Mouse (Mus musculus): ENCODE data around the gene Nrip1.

Nrip1 gene

GRCm38 (mm10) chr16:76316940-76317822, 56.4 kb downstream of the Nrip1 start:
- DNase-seq (ENCODE audit: low spot score in 2 of 2): no peak

- no peak for DNase-seq (ENCODE audit: low spot score in 2 of 2)
Observed at GRCm38 (mm10) chr16:76315642-76316041, 58.0 kb downstream of the Nrip1 start.

GRCm38 (mm10) chr16:76314013-76314950, 59.3 kb downstream of the Nrip1 start:
- no peak for DNase-seq (ENCODE audit: low spot score in 2 of 2)

GRCm38 (mm10) chr16:76312887-76313420, 60.7 kb downstream of the Nrip1 start:
- no peak for DNase-seq (ENCODE audit: low spot score in 2 of 2)

GRCm38 (mm10) chr16:76310791-76311190, 62.8 kb downstream of the Nrip1 start:
- no peak for DNase-seq (ENCODE audit: low spot score in 2 of 2)

GRCm38 (mm10) chr16:76310286-76310685, 63.3 kb downstream of the Nrip1 start:
- no peak for DNase-seq (ENCODE audit: low spot score in 2 of 2)

GRCm38 (mm10) chr16:76309280-76309679, 64.3 kb downstream of the Nrip1 start:
- no peak for DNase-seq (ENCODE audit: low spot score in 2 of 2)

GRCm38 (mm10) chr16:76307039-76307438, 66.6 kb downstream of the Nrip1 start:
- no peak for DNase-seq (ENCODE audit: low spot score in 2 of 2)

DNA sequence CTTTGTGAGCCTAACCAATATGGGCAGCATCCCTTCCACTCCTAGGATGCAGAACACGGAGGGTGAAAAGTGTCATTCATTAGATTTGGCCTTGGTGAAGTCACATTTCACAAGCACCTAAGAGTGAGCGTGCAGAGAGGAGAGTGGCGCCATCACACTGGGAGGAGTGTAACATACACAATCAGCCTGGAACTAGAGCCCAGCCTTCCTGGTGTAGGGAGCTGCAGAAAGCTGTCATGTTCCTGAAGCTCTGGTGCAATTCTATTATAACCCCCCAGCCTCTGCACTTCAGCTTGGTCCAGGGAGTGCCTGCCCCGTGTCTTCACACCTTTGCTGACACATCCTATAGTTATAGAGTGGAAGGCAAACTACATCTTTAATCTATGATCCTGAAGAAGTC, 67.2 kb downstream of the Nrip1 start:
- no peak for DNase-seq (ENCODE audit: low spot score in 2 of 2)

DNA sequence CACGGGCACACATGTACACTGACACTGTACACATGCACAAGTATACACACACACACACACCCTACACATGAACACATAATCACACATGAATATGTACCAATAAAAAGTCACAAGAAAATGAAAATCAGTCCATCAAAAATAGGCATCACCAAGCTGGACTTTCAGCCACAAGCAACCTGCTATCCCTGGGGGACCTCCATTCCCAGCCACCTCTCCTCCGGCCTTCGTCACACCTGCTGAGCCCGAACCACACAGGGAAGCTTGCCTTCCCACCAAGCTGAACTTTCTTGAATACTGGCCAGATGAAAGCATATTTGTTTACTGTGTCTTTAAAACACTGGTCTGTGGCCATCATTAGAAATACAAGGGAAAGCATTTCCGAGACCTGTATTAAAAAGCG, 70.2 kb downstream of the Nrip1 start:
- no peak for DNase-seq (ENCODE audit: low spot score in 2 of 2)

GRCm38 (mm10) chr16:76301728-76302050, 71.9 kb downstream of the Nrip1 start:
- DNase-seq (ENCODE audit: low spot score in 2 of 2): no peak

DNA sequence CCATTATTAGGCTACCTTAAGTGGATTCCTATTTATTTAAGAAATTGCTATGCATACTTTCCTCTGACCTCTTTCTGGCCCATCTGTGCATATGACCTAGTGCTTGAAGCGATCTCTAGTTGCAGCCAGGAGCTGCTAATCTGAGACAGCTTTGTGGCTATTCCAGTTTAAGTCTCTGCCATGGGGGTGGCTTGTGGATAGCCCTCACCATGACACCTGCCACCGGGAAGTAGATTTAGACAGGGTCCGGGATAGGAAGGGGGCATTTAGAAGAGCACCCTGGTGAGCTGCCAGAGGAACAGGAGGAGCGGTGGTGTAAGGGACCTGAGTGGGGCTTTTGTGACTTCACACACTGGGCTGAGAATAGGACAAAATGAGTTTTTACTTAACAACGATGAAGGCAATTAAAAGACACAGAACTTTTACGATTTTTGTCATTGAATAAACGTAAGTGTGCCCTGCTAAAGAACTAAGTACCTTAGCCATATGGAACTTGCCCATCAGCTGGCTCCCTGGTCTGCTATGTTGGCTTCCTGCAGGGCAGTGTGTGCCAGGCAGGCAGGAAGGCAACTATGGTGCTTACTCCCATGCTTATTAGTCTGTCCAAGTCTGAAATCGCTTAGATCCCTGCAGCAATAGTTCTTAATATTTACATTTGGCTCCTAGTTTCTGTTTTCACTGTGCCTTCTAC, 72.4 kb downstream of the Nrip1 start:
- DNase-seq (ENCODE audit: low spot score in 2 of 2): no peak

- DNase-seq (ENCODE audit: low spot score in 2 of 2): no peak
Observed at GRCm38 (mm10) chr16:76300452-76300851, 73.2 kb downstream of the Nrip1 start.

- no peak for DNase-seq (ENCODE audit: low spot score in 2 of 2)
Observed at GRCm38 (mm10) chr16:76299511-76299910, 74.1 kb downstream of the Nrip1 start.

DNA sequence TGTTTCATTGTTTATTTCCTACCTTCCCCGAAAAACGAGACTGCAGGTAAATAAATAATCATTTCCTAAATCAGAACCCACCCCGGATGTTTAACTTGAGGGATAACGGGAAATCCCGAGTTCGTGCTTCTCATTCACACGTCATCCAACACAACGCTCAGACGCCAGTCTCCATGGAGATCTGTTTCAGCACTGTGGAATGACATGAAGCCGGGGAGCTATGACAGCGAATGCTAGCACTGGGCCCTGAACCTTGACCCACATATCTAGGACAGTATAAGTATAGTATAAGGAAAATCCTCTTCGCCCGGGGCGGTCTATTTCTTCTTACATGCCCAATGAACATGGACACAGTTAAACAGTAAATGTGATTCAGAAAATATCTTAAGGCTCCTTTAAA, 78.3 kb downstream of the Nrip1 start:
- no peak for DNase-seq (ENCODE audit: low spot score in 2 of 2)

DNA sequence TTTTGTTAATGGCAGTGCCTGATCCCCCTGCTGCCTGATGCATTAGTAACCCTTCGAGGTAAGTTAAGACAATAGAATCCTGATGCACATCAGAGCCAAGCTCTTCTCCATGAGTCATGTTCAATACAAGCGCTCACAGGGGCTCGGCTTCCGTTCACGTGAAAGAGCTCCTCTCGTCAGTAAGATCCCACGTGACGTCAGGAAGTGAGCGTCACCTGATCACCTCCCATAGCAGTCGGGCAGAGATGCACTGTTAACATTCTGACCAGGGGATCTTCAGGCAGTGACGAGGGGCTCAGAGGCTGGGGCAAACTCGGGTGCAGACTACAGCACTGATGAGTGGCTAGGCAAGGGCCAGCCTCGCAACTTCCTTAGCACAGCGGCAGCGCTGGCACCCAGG, 79.1 kb downstream of the Nrip1 start:
- DNase-seq (ENCODE audit: low spot score in 2 of 2): no peak

DNA sequence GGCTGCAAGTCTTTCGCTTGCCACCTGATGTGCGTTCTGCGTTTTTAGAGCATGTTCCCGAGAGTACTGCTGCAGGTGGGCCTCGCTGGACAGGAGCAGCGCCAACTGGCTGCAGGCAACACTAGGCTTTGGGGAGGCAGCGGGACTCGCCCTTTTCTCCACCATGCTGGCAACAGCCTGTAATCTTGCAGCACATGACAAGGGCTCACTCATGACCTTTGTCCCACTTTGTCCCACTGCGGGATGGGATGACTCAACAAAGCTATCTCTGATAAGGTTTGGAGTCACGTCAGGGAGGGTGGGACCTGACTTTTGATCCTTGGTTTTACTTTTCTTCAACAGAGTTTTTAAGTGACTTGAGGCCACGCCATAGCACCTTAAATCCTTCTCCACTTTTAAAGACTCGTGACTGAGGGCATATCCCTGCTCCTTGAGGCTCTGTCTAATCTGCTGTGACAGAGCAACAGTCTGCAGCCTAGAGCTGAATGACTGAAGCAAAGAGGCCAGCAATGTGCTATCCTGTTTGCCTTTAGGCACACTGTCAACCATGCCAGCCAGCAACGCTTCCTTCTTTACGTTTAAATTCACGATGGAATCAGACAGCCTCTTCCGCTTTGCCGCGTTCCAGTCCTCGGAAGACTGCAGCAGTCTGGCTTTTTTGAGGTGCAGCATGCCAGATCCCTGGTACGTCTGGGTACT, 79.7 kb downstream of the Nrip1 start:
- no peak for DNase-seq (ENCODE audit: low spot score in 2 of 2)

DNA sequence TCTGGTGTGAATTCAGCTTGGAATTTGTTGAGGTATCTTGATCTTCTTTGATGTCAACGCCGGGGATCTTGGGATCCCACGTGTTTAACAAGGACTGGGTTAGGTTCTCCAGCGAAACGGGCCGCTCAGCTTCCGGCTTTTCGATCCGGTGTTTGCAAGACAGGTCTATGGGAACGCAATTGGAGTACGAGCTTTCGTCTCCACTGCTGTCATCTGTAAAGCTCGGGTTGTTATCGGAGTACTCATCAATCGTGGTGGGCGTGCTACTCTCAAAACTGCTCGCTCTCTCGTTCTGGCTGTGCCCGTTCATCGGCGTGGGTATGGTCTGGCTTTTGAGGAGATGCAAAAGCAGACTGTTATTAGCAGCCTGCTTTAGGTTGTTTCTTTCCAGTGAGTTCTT, 80.5 kb downstream of the Nrip1 start:
- no peak for DNase-seq (ENCODE audit: low spot score in 2 of 2)

GRCm38 (mm10) chr16:76292656-76293055, 81.0 kb downstream of the Nrip1 start:
- no peak for DNase-seq (ENCODE audit: low spot score in 2 of 2)

DNA sequence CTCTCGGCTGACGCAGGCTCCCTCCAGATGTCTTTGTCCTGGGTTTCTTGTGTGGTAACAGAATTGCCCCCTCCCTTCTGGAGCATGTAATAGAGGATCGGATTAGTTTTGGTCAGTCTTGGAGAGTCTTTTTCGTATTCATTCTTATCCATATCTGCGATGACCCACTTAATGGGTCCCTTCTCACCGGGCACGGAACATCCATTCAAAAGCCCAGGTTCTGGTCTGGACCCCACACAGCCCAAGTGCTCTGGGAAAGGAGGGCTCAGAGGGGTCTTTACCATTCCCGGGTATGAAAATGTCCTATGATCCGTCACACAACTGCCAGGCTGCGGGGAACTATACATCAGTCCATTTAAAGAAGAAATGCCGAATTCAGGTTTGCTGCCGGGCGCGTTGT, 82.3 kb downstream of the Nrip1 start:
- no peak for DNase-seq (ENCODE audit: low spot score in 2 of 2)

DNA sequence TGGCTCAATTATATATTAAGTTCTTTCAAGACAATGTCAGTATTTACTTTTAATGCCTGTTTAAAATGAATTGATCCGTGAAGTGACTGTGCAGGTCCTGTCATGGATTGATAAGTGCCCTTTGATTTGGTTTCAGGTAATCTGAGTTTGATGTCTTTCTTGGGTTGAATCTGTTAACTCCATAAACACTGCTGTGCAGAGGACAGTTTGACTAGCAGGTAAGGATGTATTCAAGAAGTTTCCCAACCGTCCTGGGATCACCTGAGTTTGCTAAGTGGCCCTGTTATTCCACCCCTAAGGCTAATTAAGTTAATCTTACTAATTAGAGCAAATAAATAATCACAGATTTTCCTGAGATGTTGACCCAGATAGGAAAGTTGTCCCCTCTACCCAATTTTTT, 84.1 kb downstream of the Nrip1 start:
- DNase-seq (ENCODE audit: low spot score in 2 of 2): no peak
